Mouse (Mus musculus): ENCODE data around the gene Gpr161. TPM values are rescaled to one million over a fixed set of nuclear protein-coding genes. Genes with fewer than 3 reads are reported as not detected.

The Gpr161 gene
- 51.3 and 61.0 TPM in 2 replicates for total RNA-seq (2014; rRNA removed)
- polyA plus RNA-seq (2015; fragmentation: Nextera tagmentation; extraction: Ambion mirVana) = 2.5 and 2.7 TPM in 2 replicates

DNA sequence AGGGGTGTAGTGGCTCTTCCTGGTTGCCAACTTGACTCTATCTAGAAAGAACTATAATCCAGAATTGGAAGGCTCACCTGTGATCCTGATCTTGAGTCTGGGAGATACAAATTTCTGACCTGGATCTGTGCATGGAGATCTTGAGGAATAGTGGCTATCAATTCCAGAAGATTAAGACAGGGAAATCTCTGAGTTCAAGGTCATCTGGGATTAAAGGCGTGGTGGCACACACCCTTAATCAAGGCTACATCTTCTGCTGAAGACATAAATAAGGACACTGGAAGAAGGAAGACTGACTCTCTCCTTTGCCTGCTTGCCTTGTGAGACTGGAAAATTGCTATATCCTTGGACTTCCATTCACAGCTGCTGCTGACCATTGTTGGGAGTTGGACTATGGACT lies at the start of gene Gpr161:
Gene Gpr161 (plus strand): TSS at position 301 of the 400 bp plus-strand sequence.
- no peak for ATAC-seq (ENCODE audit: low FRiP score)
- no peak within 1 kb of the TSS for H3K9ac ChIP-seq (replicated peaks; ENCODE audit: low read length, poor library complexity, severe bottlenecking)
- DNase-seq (ENCODE audit: low spot score) = no peak
- H3K27me3 ChIP-seq (ENCODE audit: insufficient read depth, low read length) = no peaks in the 10 kb centered on the region
- 100% methylated on average over 1 of the region's 1 CpGs for WGBS
- TF ChIP-seq CTCF (IDR thresholded peaks at IDR 0.05) = no peak
- no peak within 1 kb of the TSS for H3K27ac ChIP-seq (ENCODE audit: low read depth, low read length)
- no peaks in the 10 kb centered on the region for H3K9me3 ChIP-seq (ENCODE audit: low read length)
- H3K4me1 ChIP-seq (ENCODE audit: insufficient read depth, low read length) = no peaks in the 10 kb centered on the region
- H3K4me2 ChIP-seq (ENCODE audit: low read depth, low read length, poor library complexity, severe bottlenecking) = no peak within 1 kb of the TSS
- H3K4me3 ChIP-seq (ENCODE audit: low read depth, low read length) = no peak within 1 kb of the TSS
- H3K36me3 ChIP-seq (ENCODE audit: insufficient read depth, low read length) = peaks cover 6% of the 10 kb centered on the region

DNA sequence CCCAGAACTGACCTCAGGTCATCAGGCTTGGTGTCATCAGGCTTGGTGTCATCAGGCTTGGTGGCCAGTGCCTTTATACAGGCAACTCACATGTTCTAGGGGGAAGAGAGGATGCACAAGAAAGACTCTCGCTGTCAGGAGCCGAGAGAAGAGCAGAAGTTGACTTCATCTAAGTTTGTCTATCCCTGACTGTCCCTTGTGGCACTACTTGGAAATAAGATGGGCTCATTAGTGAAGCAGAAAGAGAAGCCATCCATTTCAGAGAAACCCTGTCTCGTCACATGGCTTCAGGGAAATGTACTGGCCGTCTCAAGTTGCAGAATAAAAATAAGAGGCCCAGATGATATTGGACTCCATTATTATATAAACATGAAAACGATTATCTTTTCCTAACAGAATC lies 49.0 kb upstream of the Gpr161 start:
- 84% methylated on average over 5 of the region's 5 CpGs for WGBS
- no peaks in the 10 kb centered on the region for H3K27me3 ChIP-seq (ENCODE audit: insufficient read depth, low read length)
- H3K9ac ChIP-seq (replicated peaks; ENCODE audit: low read length, poor library complexity, severe bottlenecking) = no peak overlapping the region
- DNase-seq (ENCODE audit: low spot score) (no peak), ATAC-seq (ENCODE audit: low FRiP score) (no peak)
- no peak overlapping the region for H3K27ac ChIP-seq (ENCODE audit: low read depth, low read length)
- TF ChIP-seq CTCF (IDR thresholded peaks at IDR 0.05) = no peak
- no peaks in the 10 kb centered on the region for H3K4me1 ChIP-seq (ENCODE audit: insufficient read depth, low read length)
- H3K4me3 ChIP-seq (ENCODE audit: low read depth, low read length) = no peak overlapping the region
- H3K4me2 ChIP-seq (ENCODE audit: low read depth, low read length, poor library complexity, severe bottlenecking) = no peak overlapping the region
- no peaks in the 10 kb centered on the region for H3K36me3 ChIP-seq (ENCODE audit: insufficient read depth, low read length)
- no peaks in the 10 kb centered on the region for H3K9me3 ChIP-seq (ENCODE audit: low read length)

DNA sequence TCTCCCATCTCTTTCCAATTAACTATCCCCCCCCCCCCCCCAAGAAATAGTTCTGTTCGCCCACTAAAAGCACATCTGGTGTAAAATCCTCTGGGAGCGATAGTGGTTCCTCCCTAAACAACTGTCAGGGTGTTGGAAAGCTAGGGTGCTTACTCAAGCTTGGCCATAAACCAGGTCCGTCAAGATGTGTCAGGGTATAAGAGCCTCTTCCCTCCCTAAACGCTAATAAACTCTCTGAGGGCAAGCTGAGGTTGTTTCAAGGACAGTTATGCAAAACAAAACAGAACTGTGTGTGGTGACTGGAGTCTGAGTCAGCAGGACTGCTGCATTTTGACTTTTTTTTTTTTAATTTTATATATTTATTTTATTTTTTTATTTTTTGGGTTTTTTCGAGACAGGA lies 48.5 kb upstream of the Gpr161 start:
- 87% methylated on average over 5 of the region's 5 CpGs for WGBS
- Histone ChIP-seq H3K9ac (replicated peaks; ENCODE audit: low read length, poor library complexity, severe bottlenecking) (no peak overlapping the region), H3K27me3 (ENCODE audit: insufficient read depth, low read length) (no peaks in the 10 kb centered on the region), H3K9me3 (ENCODE audit: low read length) (no peaks in the 10 kb centered on the region), H3K4me2 (ENCODE audit: low read depth, low read length, poor library complexity, severe bottlenecking) (no peak overlapping the region), H3K36me3 (ENCODE audit: insufficient read depth, low read length) (no peaks in the 10 kb centered on the region), H3K4me1 (ENCODE audit: insufficient read depth, low read length) (no peaks in the 10 kb centered on the region), H3K27ac (ENCODE audit: low read depth, low read length) (no peak overlapping the region), H3K4me3 (ENCODE audit: low read depth, low read length) (no peak overlapping the region)
- no peak for TF ChIP-seq CTCF (IDR thresholded peaks at IDR 0.05)
- ATAC-seq (ENCODE audit: low FRiP score) (no peak), DNase-seq (ENCODE audit: low spot score) (no peak)

DNA sequence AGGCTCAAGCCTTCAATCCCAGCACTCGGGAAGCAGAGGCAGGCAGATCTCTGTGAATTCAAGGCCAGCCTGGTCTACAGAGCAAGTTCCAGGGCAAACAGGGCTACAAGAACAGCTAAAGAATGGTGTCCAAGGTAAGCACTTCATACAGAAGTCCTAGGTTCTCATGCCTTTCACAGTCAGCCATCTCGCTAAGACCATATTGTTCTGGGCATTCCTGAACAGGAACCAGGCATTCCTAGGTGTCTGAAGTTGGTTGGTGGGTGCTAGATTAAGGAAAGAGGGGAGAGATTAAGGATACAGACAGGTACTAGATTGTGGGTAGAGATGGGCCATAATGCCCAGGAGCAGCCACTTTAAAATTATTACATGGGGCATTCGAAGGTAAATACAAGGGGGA lies 47.8 kb upstream of the Gpr161 start:
- DNase-seq (ENCODE audit: low spot score) (no peak), ATAC-seq (ENCODE audit: low FRiP score) (no peak)
- 91% methylated on average over 3 of the region's 3 CpGs for WGBS
- no peak for TF ChIP-seq CTCF (IDR thresholded peaks at IDR 0.05)
- Histone ChIP-seq H3K36me3 (ENCODE audit: insufficient read depth, low read length) (no peaks in the 10 kb centered on the region), H3K27me3 (ENCODE audit: insufficient read depth, low read length) (no peaks in the 10 kb centered on the region), H3K4me2 (ENCODE audit: low read depth, low read length, poor library complexity, severe bottlenecking) (no peak overlapping the region), H3K4me3 (ENCODE audit: low read depth, low read length) (no peak overlapping the region), H3K27ac (ENCODE audit: low read depth, low read length) (no peak overlapping the region), H3K4me1 (ENCODE audit: insufficient read depth, low read length) (no peaks in the 10 kb centered on the region), H3K9me3 (ENCODE audit: low read length) (no peaks in the 10 kb centered on the region), H3K9ac (replicated peaks; ENCODE audit: low read length, poor library complexity, severe bottlenecking) (no peak overlapping the region)

DNA sequence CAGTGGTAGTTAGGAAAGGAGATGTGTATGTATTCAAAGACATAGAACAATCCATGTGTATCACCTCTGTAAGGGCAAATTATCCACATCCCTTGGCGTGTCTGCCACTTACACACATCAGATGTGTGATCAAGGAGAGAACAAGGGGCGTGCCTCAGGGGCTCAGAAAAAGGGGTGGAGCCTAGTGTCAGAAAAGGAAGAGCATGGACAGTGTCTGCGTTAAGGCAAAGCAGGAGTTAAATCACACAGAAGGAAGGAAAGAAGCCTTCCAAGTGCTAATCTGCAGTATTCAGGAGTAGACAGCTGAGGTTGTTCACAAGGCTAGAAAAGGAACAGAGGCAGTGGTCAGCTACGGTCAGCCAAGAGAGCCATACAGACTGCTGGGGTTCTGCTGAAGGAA lies 46.7 kb upstream of the Gpr161 start:
- no peak overlapping the region for H3K4me2 ChIP-seq (ENCODE audit: low read depth, low read length, poor library complexity, severe bottlenecking)
- ATAC-seq (ENCODE audit: low FRiP score) (no peak), DNase-seq (ENCODE audit: low spot score) (no peak)
- no peak overlapping the region for H3K4me3 ChIP-seq (ENCODE audit: low read depth, low read length)
- no peaks in the 10 kb centered on the region for H3K36me3 ChIP-seq (ENCODE audit: insufficient read depth, low read length)
- H3K4me1 ChIP-seq (ENCODE audit: insufficient read depth, low read length) = no peaks in the 10 kb centered on the region
- H3K9me3 ChIP-seq (ENCODE audit: low read length) = no peaks in the 10 kb centered on the region
- WGBS = 50% methylated on average over 4 of the region's 4 CpGs
- H3K9ac ChIP-seq (replicated peaks; ENCODE audit: low read length, poor library complexity, severe bottlenecking) = no peak overlapping the region
- no peaks in the 10 kb centered on the region for H3K27me3 ChIP-seq (ENCODE audit: insufficient read depth, low read length)
- H3K27ac ChIP-seq (ENCODE audit: low read depth, low read length) = no peak overlapping the region
- TF ChIP-seq CTCF (IDR thresholded peaks at IDR 0.05) = no peak

DNA sequence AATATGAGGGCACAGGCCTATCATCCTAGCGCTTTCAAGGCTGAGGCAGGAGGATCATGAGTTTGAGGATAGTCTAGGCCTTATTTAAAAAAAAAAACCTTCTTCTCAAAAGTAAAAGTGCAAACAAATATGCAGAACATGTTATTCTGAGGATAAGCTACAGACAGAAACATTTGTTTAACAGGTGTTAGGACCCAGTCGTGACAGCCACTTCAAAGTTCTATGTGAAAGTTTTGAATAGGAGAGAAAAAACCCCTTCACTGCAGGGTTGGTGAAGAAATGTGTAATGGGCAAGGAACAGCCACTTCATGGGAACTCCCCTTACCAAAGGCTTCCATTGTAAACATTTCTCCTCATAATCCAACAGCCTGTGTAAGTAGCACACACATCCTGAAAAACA lies 45.0 kb upstream of the Gpr161 start:
- H3K27ac ChIP-seq (ENCODE audit: low read depth, low read length) = no peak overlapping the region
- H3K4me2 ChIP-seq (ENCODE audit: low read depth, low read length, poor library complexity, severe bottlenecking) = no peak overlapping the region
- WGBS = 93% methylated on average over 2 of the region's 2 CpGs
- no peak overlapping the region for H3K4me3 ChIP-seq (ENCODE audit: low read depth, low read length)
- no peaks in the 10 kb centered on the region for H3K9me3 ChIP-seq (ENCODE audit: low read length)
- no peaks in the 10 kb centered on the region for H3K4me1 ChIP-seq (ENCODE audit: insufficient read depth, low read length)
- H3K9ac ChIP-seq (replicated peaks; ENCODE audit: low read length, poor library complexity, severe bottlenecking) = no peak overlapping the region
- TF ChIP-seq CTCF (IDR thresholded peaks at IDR 0.05) = no peak
- DNase-seq (ENCODE audit: low spot score) = no peak
- H3K27me3 ChIP-seq (ENCODE audit: insufficient read depth, low read length) = no peaks in the 10 kb centered on the region
- no peak for ATAC-seq (ENCODE audit: low FRiP score)
- H3K36me3 ChIP-seq (ENCODE audit: insufficient read depth, low read length) = no peaks in the 10 kb centered on the region
